Mouse (Mus musculus) lung, adult 2 months (tissue): ENCODE results near the gene Rai14. TPM values are rescaled to one million over a fixed set of nuclear protein-coding genes. Genes with fewer than 3 reads are reported as not detected.

Experiments
- DNase-seq: peaks from one replicate; pipeline ENCODE4 v3.0.0; 2022
- H3K4me1 ChIP-seq: fragments of 200-500 bp; 2 replicates; pipeline ENCODE4 v1.6.1; 2011; ENCODE audit warnings: low read length; ENCODE audit not compliant: control insufficient read depth, insufficient read depth
- H3K4me3 ChIP-seq: fragments of 200-500 bp; replicated peaks from 2 replicates; pipeline ENCODE3; 2011; ENCODE audit warnings: low read depth, mild to moderate bottlenecking, control low read depth, low read length; ENCODE audit errors: extremely low read depth
- CTCF ChIP-seq: fragments of 200-500 bp; IDR thresholded peaks from 2 replicates; pipeline ENCODE4 v1.5.1; 2011; ENCODE audit warnings: mild to moderate bottlenecking, low read length, control low read depth; ENCODE audit not compliant: insufficient read depth
- POLR2A ChIP-seq: fragments of 200-500 bp; IDR thresholded peaks from 2 replicates; pipeline ENCODE4 v1.6.1; 2011; ENCODE audit warnings: low read depth, mild to moderate bottlenecking, control low read depth, low read length, borderline replicate concordance; ENCODE audit errors: extremely low read depth
- WGBS: fragments of 180-500 bp; shearing (Covaris S2); methylation state at CpG from one replicate; pipeline ENCODE4 v1.1.7; 2018; 5-methylcytosine and 5-hydroxymethylcytosine counted together
- polyA plus RNA-seq: library from polyadenylated mRNA; depleted of rRNA; stranded (reverse); fragments of >200 nt; gene quantifications from 2 replicates; pipeline ENCODE4 v1.2.3, GENCODE M21; 2012

Gene Rai14
- polyA plus RNA-seq, 1 experiment, result 14.3 TPM

DNA sequence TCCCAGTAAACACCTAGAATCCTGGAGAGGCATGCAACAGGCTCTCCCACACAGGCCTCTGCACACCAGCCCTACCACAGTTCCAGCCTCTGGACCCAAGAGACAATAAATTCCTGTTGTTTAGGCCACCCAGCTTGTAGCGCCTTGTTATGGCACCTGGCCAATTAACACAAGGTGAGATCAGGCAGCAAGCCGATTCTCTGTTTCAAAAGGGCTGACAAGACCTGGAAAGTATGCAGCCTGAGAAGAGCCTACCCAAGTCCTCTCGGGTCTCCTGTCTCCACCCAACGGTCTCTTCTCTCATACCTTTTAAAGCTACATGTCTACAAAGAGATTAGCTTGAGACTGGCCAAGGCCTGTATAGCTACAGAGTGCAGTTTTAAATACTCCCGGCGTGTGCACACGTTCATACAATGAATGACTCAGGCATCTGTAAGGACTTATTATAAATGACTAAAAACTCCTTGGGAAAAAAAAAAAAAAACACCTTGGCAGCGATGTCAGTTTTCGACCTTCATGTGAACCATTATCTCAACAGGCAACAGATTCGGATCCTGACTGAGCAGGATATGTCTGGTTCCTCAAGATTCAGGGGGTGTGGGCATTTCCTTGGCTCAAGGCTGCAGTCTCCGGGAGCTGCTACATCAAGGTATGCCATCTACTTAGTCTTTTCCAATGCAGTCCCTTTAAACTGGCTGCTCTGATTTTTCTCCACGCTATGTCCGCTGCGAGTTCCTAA is 28.6 kb downstream of the Rai14 start:
- 42% methylated on average over 14 of the region's 14 CpGs for WGBS
- peaks cover 14% of the 10 kb centered on the region for H3K4me1 ChIP-seq
- H3K4me3 ChIP-seq, result no peak overlapping the region
- TF ChIP-seq POLR2A, result no peak
- no peak for TF ChIP-seq CTCF
- no peak for DNase-seq

DNA sequence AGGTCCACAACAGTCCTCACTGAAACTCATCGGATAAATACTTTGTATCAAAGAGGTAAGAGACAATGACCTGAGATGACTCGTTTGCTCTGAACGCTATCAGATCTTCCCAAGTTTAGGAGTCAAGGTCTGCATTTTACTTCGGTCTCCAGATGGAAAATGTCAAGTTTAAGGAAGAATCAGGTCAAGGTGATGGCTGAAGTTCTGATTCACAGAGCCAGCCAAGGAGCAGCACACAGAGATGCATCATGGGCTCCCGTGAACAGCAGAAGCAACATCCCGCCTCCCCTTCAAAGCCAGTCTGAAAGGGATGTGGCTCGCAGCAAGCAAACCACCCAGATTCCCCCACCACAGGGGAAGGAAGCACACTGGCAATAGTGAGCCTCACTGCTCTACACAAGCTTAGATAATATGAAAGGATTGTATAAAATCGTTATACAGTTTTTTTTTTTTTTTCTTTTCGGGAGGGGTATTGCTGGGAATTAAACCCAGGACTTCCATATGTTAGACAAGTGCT is 30.7 kb downstream of the Rai14 start:
- DNase-seq, result no peak
- Histone ChIP-seq H3K4me1 (peaks cover 22% of the 10 kb centered on the region), H3K4me3 (no peak overlapping the region)
- no peak for TF ChIP-seq POLR2A
- TF ChIP-seq CTCF, result no peak
- 78% methylated on average over 9 of the region's 9 CpGs for WGBS

DNA sequence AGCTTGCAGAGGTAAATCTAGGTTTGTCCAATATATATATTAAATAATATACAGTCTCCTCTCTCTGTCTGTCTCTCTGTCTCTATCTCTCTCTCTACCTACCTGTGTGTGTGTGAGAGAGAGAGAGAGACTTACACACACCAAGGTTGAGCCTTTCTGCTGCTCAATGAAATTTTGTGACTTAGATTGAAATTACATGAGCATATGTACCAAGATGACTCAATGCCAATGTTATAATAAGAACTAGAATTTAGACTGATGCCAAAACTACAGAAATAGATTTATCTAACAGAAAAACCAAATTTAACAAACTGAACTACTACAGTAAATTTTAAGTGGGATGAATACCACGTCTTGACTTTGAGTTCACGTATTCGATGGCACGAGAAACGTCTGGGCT is 33.9 kb downstream of the Rai14 start:
- H3K4me1 ChIP-seq, result peaks cover 16% of the 10 kb centered on the region
- WGBS, result 24% methylated on average over 5 of the region's 5 CpGs
- no peak overlapping the region for H3K4me3 ChIP-seq
- TF ChIP-seq CTCF (no peak), POLR2A (no peak)
- DNase-seq, result no peak

DNA sequence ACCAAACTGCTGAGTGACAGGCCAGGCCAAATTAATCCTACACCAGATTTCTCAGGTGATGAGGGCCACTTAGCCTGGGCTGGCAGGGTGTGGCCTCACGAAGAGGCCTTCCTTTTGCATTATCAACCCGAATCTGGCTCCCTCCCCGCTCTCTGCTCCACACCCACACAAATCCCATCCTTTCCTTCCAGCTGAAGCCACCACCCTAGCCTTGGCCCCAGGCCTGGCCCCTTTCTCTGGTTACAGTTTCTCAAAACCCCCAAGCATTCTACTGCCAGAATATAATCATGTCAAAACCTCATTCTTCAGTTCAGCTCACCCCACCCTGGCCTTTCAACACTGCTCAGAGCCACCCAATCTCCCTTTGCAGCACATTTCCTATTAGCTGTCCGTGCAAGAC is 34.9 kb downstream of the Rai14 start:
- no peak for TF ChIP-seq CTCF
- no peak for TF ChIP-seq POLR2A
- 46% methylated on average over 4 of the region's 4 CpGs for WGBS

DNA sequence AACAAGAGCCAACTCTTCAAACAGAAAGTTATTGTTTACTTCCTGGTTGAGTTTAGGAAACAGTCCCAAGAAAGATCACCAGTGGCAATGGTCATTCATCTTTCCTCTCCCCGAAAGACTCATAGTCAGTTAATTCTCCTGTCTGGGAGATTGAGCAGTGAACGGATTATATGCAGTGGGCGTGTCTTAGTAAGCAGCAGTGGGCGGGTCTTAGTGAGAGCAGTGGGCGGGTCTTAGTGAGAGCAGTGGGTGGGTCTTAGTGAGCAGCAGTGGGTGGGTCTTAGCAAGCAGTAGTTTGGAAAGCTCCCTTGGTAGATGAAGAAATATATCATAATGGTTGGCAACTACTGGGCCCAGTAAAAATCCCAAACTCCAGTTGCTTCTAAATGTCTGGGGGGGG is 38.6 kb downstream of the Rai14 start:
- WGBS, result 65% methylated on average over 5 of the region's 5 CpGs
- TF ChIP-seq CTCF (no peak), POLR2A (no peak)
- Histone ChIP-seq H3K4me1 (peaks cover 28% of the 10 kb centered on the region), H3K4me3 (no peak overlapping the region)
- DNase-seq, result no peak

More for the DNA sequence above, 34.9 kb downstream of the Rai14 start:
- H3K4me1 ChIP-seq, result peaks cover 17% of the 10 kb centered on the region
- no peak overlapping the region for H3K4me3 ChIP-seq
- no peak for DNase-seq

DNA sequence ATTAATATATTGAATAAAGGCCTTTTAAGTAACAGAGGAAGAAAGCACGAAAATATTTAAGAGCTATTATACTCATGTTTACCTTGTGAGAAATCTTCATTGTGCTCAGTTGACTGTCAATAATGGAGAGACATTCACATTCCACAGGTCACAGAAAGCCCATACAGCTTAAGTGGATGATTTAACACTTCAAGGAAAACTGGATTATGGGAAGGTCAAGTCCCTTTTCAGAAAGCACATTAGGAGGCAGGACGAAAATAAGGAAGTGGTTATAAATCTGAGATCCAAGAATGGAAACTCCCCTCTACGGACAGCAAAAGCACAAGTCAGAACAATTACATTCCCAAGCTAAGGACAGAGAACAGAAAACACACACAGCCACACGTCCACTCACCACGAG is 41.5 kb downstream of the Rai14 start:
- Histone ChIP-seq H3K4me1 (peaks cover 25% of the 10 kb centered on the region), H3K4me3 (no peak overlapping the region)
- WGBS, result 22% methylated on average over 5 of the region's 5 CpGs
- no peak for DNase-seq
- TF ChIP-seq POLR2A (no peak), CTCF (no peak)

DNA sequence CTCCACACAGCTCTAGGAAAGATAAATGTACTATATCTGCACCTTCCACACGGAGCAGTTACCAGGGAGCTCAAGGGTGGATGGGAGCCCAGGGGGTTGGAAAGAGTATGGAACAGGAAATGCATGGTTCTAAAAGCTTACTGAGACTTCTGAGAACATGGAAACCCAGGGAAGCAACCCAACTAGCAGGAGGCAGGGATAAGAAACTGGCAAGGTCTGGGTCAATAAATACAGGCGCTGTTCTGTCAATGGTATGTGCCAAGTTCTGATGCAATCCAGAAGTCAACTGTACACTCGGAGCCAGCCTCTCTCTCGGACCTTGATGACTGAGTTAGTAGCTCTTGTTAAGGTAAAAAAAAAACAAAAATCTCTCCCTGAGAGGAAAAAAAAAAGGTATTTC is 42.6 kb downstream of the Rai14 start:
- TF ChIP-seq CTCF (no peak), POLR2A (no peak)
- DNase-seq, result no peak
- WGBS, result 54% methylated on average over 4 of the region's 4 CpGs
- Histone ChIP-seq H3K4me1 (peaks cover 27% of the 10 kb centered on the region), H3K4me3 (no peak overlapping the region)

DNA sequence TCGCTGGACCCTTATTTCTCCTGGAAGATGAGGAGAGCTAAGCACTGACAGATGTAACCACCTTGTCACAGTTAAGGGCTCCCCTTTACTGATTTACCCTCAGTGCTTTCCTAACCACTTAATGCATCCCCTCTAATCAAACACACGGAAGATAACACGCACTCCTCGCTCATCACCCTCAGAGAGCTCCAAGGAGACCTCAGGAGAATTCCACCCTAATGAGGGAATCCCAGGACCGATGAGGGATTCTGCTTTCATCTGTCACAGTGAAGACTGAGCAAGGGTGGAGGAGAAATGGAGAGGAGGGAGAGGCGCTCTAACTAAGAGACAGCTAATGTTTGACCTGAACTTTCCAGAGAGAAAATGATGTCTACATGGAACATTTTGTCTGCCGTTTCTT is 44.3 kb downstream of the Rai14 start:
- WGBS, result 81% methylated on average over 7 of the region's 7 CpGs
- Histone ChIP-seq H3K4me1 (peaks cover 32% of the 10 kb centered on the region), H3K4me3 (no peak overlapping the region)
- TF ChIP-seq POLR2A, result no peak
- TF ChIP-seq CTCF, result no peak
- DNase-seq, result no peak

DNA sequence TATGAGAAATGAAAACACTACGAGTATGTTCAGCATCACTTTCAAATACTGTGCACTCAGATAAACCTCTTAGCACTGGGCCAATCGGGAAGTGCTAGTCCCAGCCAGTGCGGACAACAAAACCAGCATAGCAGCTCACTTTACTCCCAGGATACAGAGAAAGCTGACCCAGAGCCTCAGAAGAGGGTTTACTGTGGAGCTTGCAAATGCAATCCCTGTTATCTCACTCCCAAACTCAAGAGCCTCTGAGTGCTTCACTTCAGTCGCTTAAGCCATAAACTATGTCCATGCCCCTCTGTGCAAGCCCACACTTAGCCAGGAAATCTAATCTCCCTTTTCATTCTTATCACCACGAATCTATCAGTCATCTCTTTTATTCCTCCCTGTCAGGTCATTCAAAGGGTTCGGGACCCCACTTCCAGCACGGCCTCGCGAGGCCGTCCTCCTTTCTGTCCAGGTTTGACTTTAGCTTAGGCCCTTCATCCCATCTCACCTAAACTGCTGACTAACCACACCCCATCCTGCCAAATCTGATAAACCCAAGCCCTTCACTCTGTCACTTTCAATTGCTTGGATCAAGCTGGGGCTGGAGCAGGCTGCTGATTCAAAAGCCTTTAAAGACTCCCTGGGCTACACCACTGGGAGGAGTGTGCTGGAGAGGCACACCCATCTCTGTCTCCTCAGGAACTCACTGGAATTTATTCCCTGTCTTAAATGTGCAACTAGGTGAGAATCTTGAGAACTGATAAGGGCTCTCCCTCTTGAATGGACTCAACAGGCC is 46.1 kb downstream of the Rai14 start:
- Histone ChIP-seq H3K4me1 (peaks cover 35% of the 10 kb centered on the region), H3K4me3 (no peak overlapping the region)
- DNase-seq, result no peak
- WGBS, result 48% methylated on average over 10 of the region's 10 CpGs
- TF ChIP-seq POLR2A (no peak), CTCF (no peak)
